In genomic region chr7:81681386-81681785, GRCm38 (mm10) we compare ENCODE assay signal across 29 mouse cellular contexts. TPM values are rescaled to one million over a fixed set of nuclear protein-coding genes. Genes with fewer than 3 reads are reported as not detected.
DNase-seq lines count a peak whose midpoint lies in the region; ATAC-seq lines count a peak whose summit lies in the region.
"Had no signal": no experiment of that assay in that cellular context is flagged by ENCODE, and none has a peak within 500 bp of the region (broad histone marks: within the 10 kb centered on the region; RNA-seq: fewer than 3 reads in every experiment).

No protein-coding gene starts in this region.

- 0 out of 2 replicates have a peak, but pooled peaks have one; percentile 31 for ATAC-seq in forebrain, embryonic 16.5 days
- ATAC-seq in forebrain, embryonic 12.5 days (ENCODE audit: low FRiP score): no peak
- ATAC-seq: forebrain, embryonic 15.5 days; intestine, embryonic 15.5 days had no signal

- H3K9me3 ChIP-seq in forebrain, embryonic 16.5 days (ENCODE audit: control insufficient read depth, low read length): no peaks in the 10 kb centered on the region
- H3K9me3 ChIP-seq in forebrain, embryonic 12.5 days: no peaks in the 10 kb centered on the region
- H3K9me3 ChIP-seq: embryonic facial prominence, embryonic 13.5 days; forebrain, embryonic 15.5 days; heart, embryonic 10.5 days; hindbrain, embryonic 15.5 days; intestine, embryonic 15.5 days; limb, embryonic 10.5 days; limb, embryonic 15.5 days; liver, embryonic 15.5 days; midbrain, embryonic 10.5 days had no signal

- H3K27me3 ChIP-seq in forebrain, embryonic 16.5 days (replicated peaks; ENCODE audit: control insufficient read depth, insufficient read depth, low read length): no peaks in the 10 kb centered on the region
- H3K27me3 ChIP-seq in forebrain, embryonic 12.5 days: no peaks in the 10 kb centered on the region
- H3K27me3 ChIP-seq: embryonic facial prominence, embryonic 13.5 days; forebrain, embryonic 15.5 days; hindbrain, embryonic 15.5 days; intestine, embryonic 15.5 days; limb, embryonic 15.5 days; liver, embryonic 15.5 days had no signal

- H3K4me2 ChIP-seq in forebrain, embryonic 16.5 days (ENCODE audit: low read length): no peak overlapping the region
- H3K4me2 ChIP-seq in forebrain, embryonic 12.5 days: no peak overlapping the region
- H3K4me2 ChIP-seq: embryonic facial prominence, embryonic 13.5 days; forebrain, embryonic 15.5 days; hindbrain, embryonic 15.5 days; intestine, embryonic 15.5 days; limb, embryonic 15.5 days; liver, embryonic 15.5 days; lung, embryonic 14.5 days had no signal

- DNase-seq in left cerebral cortex, postnatal 4 days: peak; percentile 63
- no peak for DNase-seq in left cerebral cortex, postnatal 10 days (ENCODE audit: extremely low spot score in 1 of 2, low spot score in 2 of 2)
- peak; percentile 46 for DNase-seq in fat pad, adult 2 months (ENCODE audit: extremely low read depth, low read depth, low spot score)
- peak; percentile 5 for DNase-seq in skeletal muscle tissue, adult 2 months (ENCODE audit: low read depth, low spot score)
- DNase-seq: adrenal gland, postnatal 25 days; B cell, adult 2 months; cerebellum, adult 2 months; embryo, embryonic 11 days; gastrocnemius, adult 2 months; gastrocnemius, postnatal 36 days; heart, postnatal 4 days; kidney, adult 8-10 months; kidney, postnatal 4 days; lung, embryonic 14.5 days; thymus, postnatal 4 days had no signal

- intact Hi-C loops in left cerebral cortex, postnatal 4 days (cut with DNase I): no loop called here
- intact Hi-C loops in left cerebral cortex, postnatal 10 days (cut with DNase I): no loop called here

- 52% methylated on average over 3 of the region's 3 CpGs for WGBS in forebrain, embryonic 16.5 days
- 85% methylated on average over 3 of the region's 3 CpGs for WGBS in forebrain, embryonic 12.5 days

- peaks cover 4% of the 10 kb centered on the region; the same call in 1 of the 2 replicates for H3K4me1 ChIP-seq in forebrain, embryonic 16.5 days (replicated peaks; ENCODE audit: control insufficient read depth, insufficient read depth, low read length)
- 0 out of 2 replicates have a peak, but pooled peaks cover 4% of the 10 kb centered on the region for H3K4me1 ChIP-seq in forebrain, embryonic 12.5 days
- H3K4me1 ChIP-seq: embryonic facial prominence, embryonic 13.5 days; limb, embryonic 10.5 days; limb, embryonic 15.5 days; liver, embryonic 15.5 days had no signal

- no peak overlapping the region for H3K27ac ChIP-seq in forebrain, embryonic 16.5 days (ENCODE audit: low read length)
- H3K27ac ChIP-seq in forebrain, embryonic 12.5 days: no peak overlapping the region
- H3K27ac ChIP-seq: embryonic facial prominence, embryonic 13.5 days; forebrain, embryonic 15.5 days; gastrocnemius, adult 2 months; heart, embryonic 10.5 days; hindbrain, embryonic 15.5 days; intestine, embryonic 15.5 days; kidney, postnatal 0 days; limb, embryonic 10.5 days; limb, embryonic 15.5 days; liver, embryonic 15.5 days; midbrain, embryonic 10.5 days had no signal

- no peak overlapping the region for H3K9ac ChIP-seq in forebrain, embryonic 16.5 days (replicated peaks; ENCODE audit: low read depth, low read length)
- H3K9ac ChIP-seq in forebrain, embryonic 12.5 days: no peak overlapping the region
- H3K9ac ChIP-seq: embryonic facial prominence, embryonic 13.5 days; forebrain, embryonic 15.5 days; hindbrain, embryonic 15.5 days; intestine, embryonic 15.5 days; limb, embryonic 15.5 days; liver, embryonic 15.5 days; lung, embryonic 14.5 days had no signal

- no peaks in the 10 kb centered on the region for H3K36me3 ChIP-seq in forebrain, embryonic 16.5 days (ENCODE audit: control insufficient read depth, insufficient read depth)
- H3K36me3 ChIP-seq in forebrain, embryonic 12.5 days (replicated peaks): no peaks in the 10 kb centered on the region
- H3K36me3 ChIP-seq: embryonic facial prominence, embryonic 13.5 days; forebrain, embryonic 15.5 days; heart, embryonic 10.5 days; hindbrain, embryonic 15.5 days; intestine, embryonic 15.5 days; limb, embryonic 10.5 days; limb, embryonic 15.5 days; liver, embryonic 15.5 days; midbrain, embryonic 10.5 days had no signal

- H3K4me3 ChIP-seq in forebrain, embryonic 16.5 days (replicated peaks; ENCODE audit: low read length): no peak overlapping the region
- no peak overlapping the region for H3K4me3 ChIP-seq in forebrain, embryonic 12.5 days (replicated peaks)
- H3K4me3 ChIP-seq: embryonic facial prominence, embryonic 13.5 days; erythroblast, embryonic 14.5 days; forebrain, embryonic 15.5 days; gastrocnemius, adult 2 months; heart, embryonic 10.5 days; hindbrain, embryonic 15.5 days; intestine, embryonic 15.5 days; limb, embryonic 10.5 days; limb, embryonic 15.5 days; liver, embryonic 15.5 days; midbrain, embryonic 10.5 days had no signal

RNA-seq across cellular contexts. Expression of gene Homer2, which starts 25.9 kb away (rescaled TPM):
- 16.8 and 19.1 TPM in 2 replicates for polyA plus RNA-seq in forebrain, embryonic 16.5 days (2015; fragmentation: Nextera tagmentation; extraction: Ambion mirVana)
- polyA plus RNA-seq in forebrain, embryonic 12.5 days (2016; fragmentation: Nextera tagmentation; extraction: Ambion mirVana): 33.3 and 34.1 TPM in 2 replicates
- 10 to 100 TPM; 51.8 to 54.3 TPM for total RNA-seq in left cerebral cortex, postnatal 4 days (2021)
- total RNA-seq in left cerebral cortex, postnatal 10 days (2021): 10 to 100 TPM; 68.1 to 71.6 TPM
- total RNA-seq: monocyte, adult 5-6 weeks had no signal

Comparison
In these comparisons a context has a peak if more than half of its experiments do, and no peak if none do; other contexts are left out.
1. DNase-seq: peak in left cerebral cortex, postnatal 4 days (single experiment), fat pad, adult 2 months (single experiment) and skeletal muscle tissue, adult 2 months (single experiment); none in left cerebral cortex, postnatal 10 days (0 of 2).